Mouse (Mus musculus): ENCODE measurements at regions not wholly inside any gene's neighbourhood (a gene's known extent, or its start where the extent isn't known, plus 50 kb on each side); places are given as distances from the start of the nearest gene placed in this dataset.

DNA sequence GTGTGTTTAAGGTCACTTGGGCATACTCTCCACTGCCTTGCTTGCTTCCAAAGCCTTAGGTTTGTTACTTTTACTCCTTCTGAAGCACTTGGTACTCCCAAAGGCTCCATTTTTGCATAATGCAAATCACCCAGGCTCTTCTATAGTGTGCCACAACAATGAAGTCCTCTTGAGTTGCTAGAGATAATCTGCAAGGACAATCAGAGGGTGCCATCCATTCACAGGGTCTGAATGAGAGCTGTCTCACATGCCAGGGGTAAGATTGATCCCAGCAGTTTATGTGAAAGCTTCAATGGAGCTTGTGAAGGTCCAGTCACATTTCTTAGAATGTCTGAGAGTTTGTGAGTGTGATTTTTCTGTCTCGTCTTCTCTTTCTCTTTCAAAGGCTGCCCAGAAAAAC lies 310.4 kb upstream of the Nbea start:
- no peak overlapping the region for H3K4me3 ChIP-seq (ENCODE audit: insufficient read depth in 1 of 2, low read depth in 1 of 2, low read length in 2 of 2, poor library complexity in 1 of 2, severe bottlenecking in 1 of 2)
- TF ChIP-seq ZC3H11A (IDR thresholded peaks at IDR 0.05; ENCODE audit: borderline replicate concordance, low read depth, low read length), result no peak
- TF ChIP-seq CHD2 (IDR thresholded peaks at IDR 0.05; ENCODE audit: low read depth, low read length), result no peak
- TF ChIP-seq MAFK (IDR thresholded peaks at IDR 0.05; ENCODE audit: insufficient read depth, low read depth, low read length), result no peak
- no peak for TF ChIP-seq ZNF384 (IDR thresholded peaks at IDR 0.05; ENCODE audit: low read depth, low read length)
- TF ChIP-seq HCFC1 (IDR thresholded peaks at IDR 0.05; ENCODE audit: borderline replicate concordance, insufficient read depth, low read length), result no peak

DNA sequence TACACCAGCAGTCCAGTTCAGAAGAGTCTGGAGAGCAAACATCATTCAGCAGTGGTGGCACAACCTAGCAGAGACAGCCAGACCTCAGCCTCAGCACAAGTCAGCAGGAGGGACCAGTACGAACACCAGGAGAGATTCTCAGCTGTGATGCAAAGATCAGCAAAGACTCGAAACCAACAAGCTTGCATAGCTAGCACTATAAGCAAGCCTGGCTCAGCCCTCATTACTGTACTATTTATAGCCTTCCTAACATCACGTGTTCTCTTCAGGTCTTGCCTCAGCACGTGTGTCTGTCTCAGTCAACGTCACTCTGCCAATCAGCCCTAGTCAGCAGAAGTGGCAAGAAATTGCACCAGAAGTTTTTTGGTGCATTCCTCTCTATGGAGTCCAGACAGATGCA lies 305.7 kb upstream of the Nbea start:
- no peak overlapping the region for H3K4me3 ChIP-seq (ENCODE audit: insufficient read depth in 1 of 2, low read depth in 1 of 2, low read length in 2 of 2, poor library complexity in 1 of 2, severe bottlenecking in 1 of 2)
- no peak overlapping the region for H3K27ac ChIP-seq (ENCODE audit: insufficient read depth, low read depth, low read length, poor library complexity, severe bottlenecking)
- no peaks in the 10 kb centered on the region for H3K36me3 ChIP-seq (ENCODE audit: control insufficient read depth, insufficient read depth, low read length, poor library complexity, severe bottlenecking)
- TF ChIP-seq HCFC1 (IDR thresholded peaks at IDR 0.05; ENCODE audit: borderline replicate concordance, insufficient read depth, low read length), result no peak
- TF ChIP-seq ZNF384 (IDR thresholded peaks at IDR 0.05; ENCODE audit: low read depth, low read length), result no peak
- no peak for TF ChIP-seq ZC3H11A (IDR thresholded peaks at IDR 0.05; ENCODE audit: borderline replicate concordance, low read depth, low read length)
- TF ChIP-seq MAFK (IDR thresholded peaks at IDR 0.05; ENCODE audit: insufficient read depth, low read depth, low read length), result no peak
- no peak for TF ChIP-seq CHD2 (IDR thresholded peaks at IDR 0.05; ENCODE audit: low read depth, low read length)
- in situ Hi-C loops (cut with MboI; ENCODE audit: low sequenced_read_pairs in 2 of 2, unreplicated experiment in 2 of 2), result no loop called here
- H3K9ac ChIP-seq (ENCODE audit: insufficient read depth, low read depth, low read length, poor library complexity, severe bottlenecking), result no peak overlapping the region
- no peaks in the 10 kb centered on the region for H3K4me1 ChIP-seq (ENCODE audit: control insufficient read depth in 2 of 2, insufficient read depth in 2 of 2, low read length in 2 of 2, poor library complexity in 1 of 2)
- no peaks in the 10 kb centered on the region for H3K9me3 ChIP-seq (ENCODE audit: control insufficient read depth, insufficient read depth, low read depth, low read length)
- DNase-seq (ENCODE audit: low read depth, low spot score), result no peak

More for the DNA sequence above, 310.4 kb upstream of the Nbea start:
- Histone ChIP-seq H3K36me3 (ENCODE audit: control insufficient read depth, insufficient read depth, low read length, poor library complexity, severe bottlenecking) (no peaks in the 10 kb centered on the region), H3K4me1 (ENCODE audit: control insufficient read depth in 2 of 2, insufficient read depth in 2 of 2, low read length in 2 of 2, poor library complexity in 1 of 2) (no peaks in the 10 kb centered on the region), H3K9me3 (ENCODE audit: control insufficient read depth, insufficient read depth, low read depth, low read length) (no peaks in the 10 kb centered on the region), H3K27ac (ENCODE audit: insufficient read depth, low read depth, low read length, poor library complexity, severe bottlenecking) (no peak overlapping the region), H3K9ac (ENCODE audit: insufficient read depth, low read depth, low read length, poor library complexity, severe bottlenecking) (no peak overlapping the region)
- in situ Hi-C loops (cut with MboI; ENCODE audit: low sequenced_read_pairs in 2 of 2, unreplicated experiment in 2 of 2), result no loop called here
- DNase-seq (ENCODE audit: low read depth, low spot score), result no peak

DNA sequence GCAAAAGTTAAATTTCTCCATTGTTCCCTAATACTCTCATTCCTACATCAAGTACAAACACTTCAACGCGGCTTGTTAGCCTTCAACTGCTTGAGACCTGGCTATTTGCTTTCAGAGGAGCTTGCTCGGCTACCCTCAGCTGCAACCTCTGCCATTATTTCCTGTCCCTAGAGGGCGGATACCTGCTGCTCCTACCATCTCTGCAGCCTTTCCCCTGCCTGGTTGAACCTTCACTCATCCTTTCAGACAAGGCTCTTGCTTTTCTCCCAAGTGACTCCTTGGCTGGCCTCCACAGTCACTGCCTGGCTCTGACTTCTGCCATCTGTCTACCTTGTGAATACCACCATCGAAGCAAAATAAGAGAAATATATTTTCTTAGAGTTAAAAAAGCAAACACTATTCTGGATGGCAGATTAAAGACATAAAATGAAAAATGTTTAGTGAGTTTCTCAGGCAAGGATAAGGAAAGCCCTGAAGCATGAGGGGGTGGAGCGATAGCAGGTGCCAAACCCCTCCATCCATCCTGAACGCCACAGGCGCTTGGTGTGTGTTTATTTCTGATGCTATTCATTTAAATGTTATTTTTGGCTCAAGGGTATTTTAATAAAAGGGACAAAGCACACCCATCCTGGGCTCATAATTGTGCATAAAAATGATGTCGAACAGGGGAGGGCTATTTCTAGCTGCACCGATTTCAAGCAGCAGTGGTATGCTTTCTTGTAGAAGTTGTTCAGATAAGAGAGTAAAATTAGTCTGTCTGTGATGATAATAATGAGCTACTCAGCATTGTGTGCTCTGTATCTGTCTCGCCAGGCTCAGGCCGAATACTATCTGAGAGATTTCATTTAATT lies 302.3 kb upstream of the Nbea start:
- Histone ChIP-seq H3K4me3 (ENCODE audit: insufficient read depth in 1 of 2, low read depth in 1 of 2, low read length in 2 of 2, poor library complexity in 1 of 2, severe bottlenecking in 1 of 2) (no peak overlapping the region), H3K4me1 (ENCODE audit: control insufficient read depth in 2 of 2, insufficient read depth in 2 of 2, low read length in 2 of 2, poor library complexity in 1 of 2) (no peaks in the 10 kb centered on the region), H3K9me3 (ENCODE audit: control insufficient read depth, insufficient read depth, low read depth, low read length) (no peaks in the 10 kb centered on the region), H3K27ac (ENCODE audit: insufficient read depth, low read depth, low read length, poor library complexity, severe bottlenecking) (no peak overlapping the region), H3K9ac (ENCODE audit: insufficient read depth, low read depth, low read length, poor library complexity, severe bottlenecking) (no peak overlapping the region), H3K36me3 (ENCODE audit: control insufficient read depth, insufficient read depth, low read length, poor library complexity, severe bottlenecking) (no peaks in the 10 kb centered on the region)
- DNase-seq (ENCODE audit: low read depth, low spot score), result no peak
- in situ Hi-C loops (cut with MboI; ENCODE audit: low sequenced_read_pairs in 2 of 2, unreplicated experiment in 2 of 2), result no loop called here
- no peak for TF ChIP-seq ZNF384 (IDR thresholded peaks at IDR 0.05; ENCODE audit: low read depth, low read length)
- no peak for TF ChIP-seq MAFK (IDR thresholded peaks at IDR 0.05; ENCODE audit: insufficient read depth, low read depth, low read length)

DNA sequence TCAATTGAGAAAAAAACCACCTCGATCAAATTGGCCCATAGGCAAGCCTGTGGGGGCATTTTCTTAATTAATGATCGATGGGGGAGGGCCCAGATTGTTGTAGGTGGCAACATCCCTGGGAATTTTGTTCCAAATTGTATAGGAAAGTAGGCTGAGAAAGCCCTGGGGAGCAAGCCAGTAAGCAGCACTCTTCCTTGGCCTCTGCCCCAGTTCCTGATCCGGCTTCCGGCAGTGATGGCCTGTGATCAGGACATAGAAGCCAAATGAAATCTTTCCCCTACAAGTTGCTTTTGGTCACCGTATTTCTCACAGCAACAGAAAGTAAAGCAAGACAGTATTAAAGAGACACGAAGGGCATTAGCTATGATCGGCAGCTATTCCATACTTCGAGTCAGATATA lies 300.6 kb upstream of the Nbea start:
- Histone ChIP-seq H3K27ac (ENCODE audit: insufficient read depth, low read depth, low read length, poor library complexity, severe bottlenecking) (no peak overlapping the region), H3K9me3 (ENCODE audit: control insufficient read depth, insufficient read depth, low read depth, low read length) (no peaks in the 10 kb centered on the region), H3K4me1 (ENCODE audit: control insufficient read depth in 2 of 2, insufficient read depth in 2 of 2, low read length in 2 of 2, poor library complexity in 1 of 2) (no peaks in the 10 kb centered on the region), H3K36me3 (ENCODE audit: control insufficient read depth, insufficient read depth, low read length, poor library complexity, severe bottlenecking) (no peaks in the 10 kb centered on the region), H3K9ac (ENCODE audit: insufficient read depth, low read depth, low read length, poor library complexity, severe bottlenecking) (no peak overlapping the region), H3K4me3 (ENCODE audit: insufficient read depth in 1 of 2, low read depth in 1 of 2, low read length in 2 of 2, poor library complexity in 1 of 2, severe bottlenecking in 1 of 2) (no peak overlapping the region)
- DNase-seq (ENCODE audit: low read depth, low spot score), result no peak
- TF ChIP-seq HCFC1 (IDR thresholded peaks at IDR 0.05; ENCODE audit: borderline replicate concordance, insufficient read depth, low read length) (no peak), ZC3H11A (IDR thresholded peaks at IDR 0.05; ENCODE audit: borderline replicate concordance, low read depth, low read length) (no peak), ZNF384 (IDR thresholded peaks at IDR 0.05; ENCODE audit: low read depth, low read length) (no peak), MAFK (IDR thresholded peaks at IDR 0.05; ENCODE audit: insufficient read depth, low read depth, low read length) (no peak), CHD2 (IDR thresholded peaks at IDR 0.05; ENCODE audit: low read depth, low read length) (no peak)
- in situ Hi-C loops (cut with MboI; ENCODE audit: low sequenced_read_pairs in 2 of 2, unreplicated experiment in 2 of 2), result no loop called here

Data from ES-E14 (cell line).